Mouse (Mus musculus) forebrain, embryonic 16.5 days (tissue): ENCODE measurements around the gene Zfp366. TPM values are rescaled to one million over a fixed set of nuclear protein-coding genes. Genes with fewer than 3 reads are reported as not detected.
"Not testable (repeated sequence)": the region's sequence is repeated elsewhere in the genome, so short reads cannot be mapped to it uniquely, and the experiment has no call there.

Experiments used
- ATAC-seq: fragments of 200-750 bp; cut with Nextera tagmentation; 2 replicates; pipeline ENCODE4 v1.8.0; 2017; ENCODE audit warnings: mild to moderate bottlenecking, moderate library complexity
- H3K27ac ChIP-seq: fragments of 300-500 bp; sonication (generic); 2 replicates; pipeline ENCODE4 v1.5.1; 2014; ENCODE audit warnings: low read length, control low read depth
- H3K27me3 ChIP-seq: fragments of 300-500 bp; sonication (generic); replicated peaks from 2 replicates; pipeline ENCODE4 v1.6.1; 2014; ENCODE audit warnings: low read length; ENCODE audit not compliant: control insufficient read depth, insufficient read depth
- H3K36me3 ChIP-seq: fragments of 300-500 bp; sonication (generic); 2 replicates; pipeline ENCODE4 v1.6.1; 2014; ENCODE audit not compliant: control insufficient read depth, insufficient read depth
- H3K4me1 ChIP-seq: fragments of 300-500 bp; sonication (generic); replicated peaks from 2 replicates; pipeline ENCODE4 v1.6.1; 2014; ENCODE audit warnings: low read length; ENCODE audit not compliant: control insufficient read depth, insufficient read depth
- H3K4me2 ChIP-seq: fragments of 300-500 bp; sonication (generic); 2 replicates; pipeline ENCODE4 v1.6.1; 2014; ENCODE audit warnings: mild to moderate bottlenecking, low read length, control low read depth
- H3K4me3 ChIP-seq: fragments of 300-500 bp; sonication (generic); replicated peaks from 2 replicates; pipeline ENCODE4 v1.5.1; 2014; ENCODE audit warnings: mild to moderate bottlenecking, low read length, control low read depth
- H3K9ac ChIP-seq: fragments of 300-500 bp; sonication (generic); replicated peaks from 2 replicates; pipeline ENCODE4 v1.6.1; 2014; ENCODE audit warnings: low read depth, low read length, control low read depth
- H3K9me3 ChIP-seq: fragments of 300-500 bp; sonication (generic); 2 replicates; pipeline ENCODE4 v1.6.1; 2016; ENCODE audit warnings: low read length; ENCODE audit not compliant: control insufficient read depth
- WGBS: fragments of 180-500 bp; shearing (Covaris S2); extraction: QIAGEN DNeasy Blood & Tissue Kit; methylation state at CpG from one replicate; pipeline ENCODE4 v1.1.7; 2014; 5-methylcytosine and 5-hydroxymethylcytosine counted together
- polyA plus RNA-seq: library from polyadenylated mRNA; unstranded; fragments of >200 nt; fragmentation: Nextera tagmentation; extraction: Ambion mirVana; gene quantifications from 2 replicates; pipeline ENCODE4 v1.2.1, GENCODE M21; 2015

Zfp366 gene
- polyA plus RNA-seq, 1 experiment from 2014 or later: 0.56 TPM

DNA sequence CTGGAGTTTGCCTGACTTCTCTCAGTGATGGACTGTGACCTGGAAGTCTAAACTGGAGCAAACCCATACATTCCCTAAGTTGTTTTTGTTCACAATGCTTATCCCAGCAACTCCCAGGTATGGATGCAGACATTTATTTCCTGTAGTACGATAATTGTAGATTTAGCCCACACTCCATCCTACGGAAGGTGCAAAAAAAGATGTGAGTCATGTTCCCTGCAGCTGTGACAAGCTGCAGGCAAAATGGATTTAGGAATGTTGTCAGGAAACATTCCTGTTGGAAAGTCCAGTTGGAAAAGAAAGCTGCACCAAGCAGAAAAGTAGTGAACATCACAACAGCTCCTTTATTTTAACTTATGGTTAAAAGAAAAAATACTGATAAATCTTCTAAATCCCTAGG, 26.9 kb upstream of the Zfp366 start:
- Histone ChIP-seq H3K4me3 (no peak overlapping the region), H3K4me1 (peaks cover under 1% of the 10 kb centered on the region), H3K27me3 (0 out of 2 replicates have a peak, but pooled peaks cover under 1% of the 10 kb centered on the region), H3K9ac (no peak overlapping the region), H3K36me3 (no peaks in the 10 kb centered on the region), H3K27ac (no peak overlapping the region), H3K4me2 (no peak overlapping the region), H3K9me3 (peaks cover 3% of the 10 kb centered on the region; the same call in 1 of the 2 replicates)
- 89% methylated on average over 2 of the region's 2 CpGs for WGBS
- ATAC-seq: no peak

DNA sequence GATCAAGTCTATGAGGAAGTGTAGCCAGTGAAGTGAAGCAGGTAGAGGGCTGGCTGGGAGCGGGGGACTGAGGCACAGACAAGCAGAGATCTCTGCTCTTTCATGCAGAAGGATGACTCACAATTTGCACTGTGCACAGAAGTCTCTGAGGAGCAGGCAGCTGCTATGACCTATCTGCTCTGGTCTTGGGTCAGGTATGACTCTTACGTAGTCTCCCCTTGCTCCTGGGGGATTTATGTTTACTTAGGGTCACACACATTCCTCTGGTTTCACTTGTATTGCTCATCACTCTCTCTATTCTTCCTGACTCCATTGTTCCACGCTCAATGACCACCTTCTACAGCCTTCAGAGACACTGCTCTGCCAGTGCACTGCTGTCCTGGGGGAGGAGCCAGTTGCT, 25.9 kb upstream of the Zfp366 start:
- H3K27me3 ChIP-seq: no peaks in the 10 kb centered on the region
- peaks cover 3% of the 10 kb centered on the region; the same call in 1 of the 2 replicates for H3K9me3 ChIP-seq
- H3K4me1 ChIP-seq: no peaks in the 10 kb centered on the region
- 93% methylated on average over 3 of the region's 3 CpGs for WGBS
- ATAC-seq: no peak
- H3K9ac ChIP-seq: no peak overlapping the region
- no peak overlapping the region for H3K4me2 ChIP-seq
- H3K36me3 ChIP-seq: no peaks in the 10 kb centered on the region
- H3K4me3 ChIP-seq: no peak overlapping the region
- H3K27ac ChIP-seq: no peak overlapping the region

DNA sequence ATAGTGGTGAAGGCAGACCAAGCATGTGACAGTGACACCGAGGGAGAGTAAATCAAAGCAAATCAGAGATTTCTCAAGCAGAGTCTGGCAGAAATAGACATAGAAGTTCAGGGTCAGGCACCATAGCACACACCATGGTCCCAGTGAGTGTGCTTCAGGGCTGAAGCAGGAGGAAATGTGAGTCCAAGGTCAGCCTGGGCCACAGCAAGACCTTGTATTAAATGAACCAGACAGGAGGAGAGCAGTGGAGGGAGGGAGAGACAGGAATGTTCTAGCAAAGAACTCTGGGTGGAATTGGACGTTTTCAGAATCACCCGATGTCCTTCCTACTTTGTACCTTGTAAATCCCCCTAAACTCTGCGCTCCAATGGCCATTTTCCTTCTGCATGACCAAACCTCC, 21.6 kb upstream of the Zfp366 start:
- H3K4me3 ChIP-seq: no peak overlapping the region
- no peaks in the 10 kb centered on the region for H3K36me3 ChIP-seq
- H3K27me3 ChIP-seq: no peaks in the 10 kb centered on the region
- H3K27ac ChIP-seq: no peak overlapping the region
- H3K9me3 ChIP-seq: no peaks in the 10 kb centered on the region
- no peak overlapping the region for H3K4me2 ChIP-seq
- no peaks in the 10 kb centered on the region for H3K4me1 ChIP-seq
- no peak for ATAC-seq
- 77% methylated on average over 4 of the region's 4 CpGs for WGBS
- H3K9ac ChIP-seq: no peak overlapping the region

DNA sequence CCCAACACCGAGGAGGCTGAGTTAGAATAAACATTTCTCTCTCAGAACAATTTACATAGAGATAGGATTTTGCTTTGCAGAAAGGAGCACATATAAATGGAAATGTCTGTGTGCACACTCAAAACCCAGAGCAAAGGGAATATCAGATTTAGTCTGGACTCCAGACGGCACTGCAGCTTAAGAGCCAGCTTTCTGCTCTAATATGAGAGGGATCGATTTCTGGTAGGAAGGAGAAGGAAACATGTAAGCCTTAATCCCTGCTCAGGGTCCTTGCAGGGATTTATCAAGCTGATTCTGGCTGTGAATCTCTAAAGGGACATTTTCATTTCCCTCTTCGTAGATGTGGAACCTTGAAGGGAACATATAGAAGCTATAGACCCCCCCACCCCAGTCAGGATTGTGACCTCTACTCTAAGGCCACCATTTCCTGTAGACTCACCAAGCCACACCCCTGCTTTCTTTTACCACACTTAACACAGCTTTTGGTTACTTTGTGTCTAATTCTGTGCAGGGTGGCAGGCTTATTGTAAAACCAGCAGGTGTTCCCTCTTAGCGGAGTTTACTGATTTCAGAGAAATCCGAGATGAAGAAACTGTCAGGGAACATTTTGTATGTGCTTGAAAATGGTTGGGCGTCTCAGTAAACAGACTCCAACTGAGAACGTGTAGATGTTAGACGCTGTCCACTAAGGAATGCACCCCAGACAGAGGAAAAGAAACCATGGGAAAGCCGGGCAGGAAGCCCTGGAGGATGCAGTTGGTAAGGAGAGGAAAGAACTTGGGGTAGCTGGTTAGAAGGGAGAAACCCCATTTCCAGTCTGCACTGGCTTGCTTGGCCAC, 20.9 kb upstream of the Zfp366 start:
- Histone ChIP-seq H3K9me3 (no peaks in the 10 kb centered on the region), H3K27me3 (no peaks in the 10 kb centered on the region), H3K4me2 (no peak overlapping the region), H3K4me3 (no peak overlapping the region), H3K4me1 (no peaks in the 10 kb centered on the region), H3K9ac (no peak overlapping the region), H3K27ac (no peak overlapping the region), H3K36me3 (no peaks in the 10 kb centered on the region)
- 38% methylated on average over 10 of the region's 10 CpGs for WGBS
- ATAC-seq: no peak

DNA sequence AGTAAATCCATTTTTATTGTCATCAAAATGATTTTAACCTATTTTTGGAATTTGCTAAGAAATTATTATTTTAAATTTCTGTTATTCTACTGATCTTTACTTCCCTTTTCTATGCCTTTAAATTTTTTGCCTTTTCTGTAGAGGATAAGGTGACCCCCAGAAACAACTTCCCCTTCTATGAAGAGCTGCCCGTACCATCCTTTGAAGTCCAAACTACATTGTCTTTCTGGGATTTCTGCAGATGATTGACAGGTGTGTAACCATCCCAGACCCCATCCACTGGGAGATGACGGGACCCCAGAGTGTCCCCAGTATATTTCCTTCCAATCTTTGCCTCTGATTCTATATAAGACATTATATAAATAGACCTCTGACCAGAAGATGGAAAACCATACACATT, 20.3 kb upstream of the Zfp366 start:
- H3K9me3 ChIP-seq: no peaks in the 10 kb centered on the region
- H3K27me3 ChIP-seq: no peaks in the 10 kb centered on the region
- no peak overlapping the region for H3K27ac ChIP-seq
- 69% methylated on average over 2 of the region's 2 CpGs for WGBS
- no peak overlapping the region for H3K4me3 ChIP-seq
- no peaks in the 10 kb centered on the region for H3K4me1 ChIP-seq
- ATAC-seq: no peak
- no peaks in the 10 kb centered on the region for H3K36me3 ChIP-seq
- H3K4me2 ChIP-seq: no peak overlapping the region
- H3K9ac ChIP-seq: no peak overlapping the region

DNA sequence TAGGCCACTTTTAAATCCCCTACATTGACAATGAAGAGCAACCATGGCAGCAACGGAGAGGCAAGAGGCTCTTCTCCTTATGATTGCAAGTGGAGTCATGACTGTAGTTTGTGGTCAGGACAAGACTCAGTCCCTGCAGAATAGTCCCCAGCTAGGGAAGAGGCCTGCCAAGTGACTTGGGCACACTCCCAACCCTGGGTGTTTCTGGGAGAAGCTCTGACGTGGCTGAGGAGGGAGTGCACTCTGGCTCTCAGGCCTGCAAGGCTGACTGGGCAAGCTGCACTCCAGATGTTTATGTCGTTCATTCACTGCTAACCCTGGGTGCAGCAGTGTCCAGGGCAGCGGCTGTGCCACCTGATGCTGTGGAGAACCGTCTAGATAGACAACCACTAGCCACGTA, 15.2 kb upstream of the Zfp366 start:
- H3K4me1 ChIP-seq: no peaks in the 10 kb centered on the region
- H3K9ac ChIP-seq: no peak overlapping the region
- no peak overlapping the region for H3K4me3 ChIP-seq
- no peak overlapping the region for H3K27ac ChIP-seq
- ATAC-seq: no peak
- no peaks in the 10 kb centered on the region for H3K27me3 ChIP-seq
- H3K4me2 ChIP-seq: no peak overlapping the region
- WGBS: 81% methylated on average over 6 of the region's 6 CpGs
- H3K36me3 ChIP-seq: no peaks in the 10 kb centered on the region
- H3K9me3 ChIP-seq: no peaks in the 10 kb centered on the region

DNA sequence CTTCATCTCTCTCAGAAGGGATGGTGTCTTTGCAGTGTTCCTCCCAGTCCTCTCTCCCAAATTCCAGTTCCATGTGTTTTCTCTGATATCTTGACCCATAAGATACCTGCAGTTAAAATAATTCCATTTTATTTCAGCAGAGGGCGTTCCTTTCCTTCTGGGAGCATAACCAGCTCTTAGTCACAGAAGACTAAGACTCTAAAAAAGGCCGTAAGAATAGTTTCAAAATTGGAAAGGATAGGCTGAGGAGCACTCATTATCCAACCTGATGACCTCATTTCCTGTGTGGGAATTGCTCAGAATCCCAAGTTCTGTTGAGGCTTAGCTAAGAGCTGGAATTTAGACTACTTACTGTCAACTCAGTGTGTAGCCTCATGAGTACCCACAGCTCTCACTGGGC, 14.3 kb upstream of the Zfp366 start:
- Histone ChIP-seq H3K4me3 (no peak overlapping the region), H3K9me3 (no peaks in the 10 kb centered on the region), H3K27ac (no peak overlapping the region), H3K4me1 (no peaks in the 10 kb centered on the region), H3K9ac (no peak overlapping the region), H3K4me2 (no peak overlapping the region), H3K27me3 (no peaks in the 10 kb centered on the region), H3K36me3 (no peaks in the 10 kb centered on the region)
- WGBS: 40% methylated on average over 2 of the region's 2 CpGs
- ATAC-seq: no peak

DNA sequence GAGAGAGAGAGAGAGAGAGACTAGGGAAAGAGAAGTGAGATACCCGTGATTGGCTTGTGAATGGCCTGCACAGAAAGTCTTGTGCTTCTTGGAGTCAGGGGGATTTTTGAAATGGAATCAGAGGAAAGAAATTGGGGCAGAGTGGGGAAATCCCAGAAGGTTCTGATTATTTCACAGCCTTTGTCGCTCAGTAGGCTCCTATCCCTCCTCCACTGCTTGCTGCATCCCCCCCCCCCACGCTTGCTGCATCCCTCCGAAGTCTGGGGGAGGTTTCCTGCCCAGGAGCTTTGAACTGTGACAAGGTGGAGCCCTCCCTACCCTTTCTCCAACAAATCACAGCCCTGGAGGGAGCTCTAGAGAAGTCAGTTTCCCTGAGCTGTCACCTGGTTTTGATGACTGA, 10.8 kb upstream of the Zfp366 start:
- 50% methylated on average over 4 of the region's 4 CpGs for WGBS
- Histone ChIP-seq H3K4me2 (no peak overlapping the region), H3K9me3 (no peaks in the 10 kb centered on the region), H3K9ac (no peak overlapping the region), H3K27me3 (no peaks in the 10 kb centered on the region), H3K36me3 (no peaks in the 10 kb centered on the region), H3K4me3 (no peak overlapping the region), H3K27ac (no peak overlapping the region), H3K4me1 (no peaks in the 10 kb centered on the region)
- ATAC-seq: peak; percentile 64

DNA sequence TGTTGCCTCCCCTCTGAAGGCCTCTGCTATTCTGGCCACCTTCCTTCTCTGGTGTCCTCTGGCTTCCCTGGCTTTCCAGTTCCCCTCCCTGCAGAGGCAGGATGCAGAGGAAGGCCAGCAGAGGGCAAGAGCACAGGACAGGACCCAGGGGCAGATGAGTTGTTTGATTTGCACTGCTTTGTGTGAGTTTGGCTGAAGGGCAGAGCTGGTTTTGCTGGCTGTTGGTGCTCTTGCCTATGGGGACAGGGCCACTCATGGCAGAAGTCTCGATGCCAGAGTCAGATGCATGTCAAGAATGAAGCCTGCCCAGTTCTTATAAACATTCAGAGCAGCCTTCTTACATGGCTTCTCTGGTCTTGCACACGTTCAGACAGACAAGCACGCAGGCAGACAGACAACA, 1.8 kb upstream of the Zfp366 start:
- H3K36me3 ChIP-seq, H3K4me2 ChIP-seq, H3K4me3 ChIP-seq, ATAC-seq, H3K4me1 ChIP-seq, H3K9ac ChIP-seq, H3K27me3 ChIP-seq, H3K27ac ChIP-seq, H3K9me3 ChIP-seq: not testable (repeated sequence)
- WGBS: 89% methylated on average over 3 of the region's 3 CpGs
